Mouse (Mus musculus) embryonic facial prominence, embryonic 13.5 days (tissue): Measurements from ENCODE around the gene Hspa4. TPM values are rescaled to one million over a fixed set of nuclear protein-coding genes. Genes with fewer than 3 reads are reported as not detected.

Experiments used
- ATAC-seq: fragments of 200-750 bp; cut with Nextera tagmentation; 2 replicates; pipeline ENCODE4 v1.8.0; 2017; ENCODE audit warnings: low read depth; ENCODE audit not compliant: insufficient number of reproducible peaks, insufficient read depth, low FRiP score, low TSS enrichment
- H3K27ac ChIP-seq: fragments of 300-500 bp; sonication (generic); 2 replicates; pipeline ENCODE4 v1.5.1; 2015; ENCODE audit warnings: moderate library complexity, mild to moderate bottlenecking, inconsistent platforms
- H3K27me3 ChIP-seq: fragments of 300-500 bp; sonication (generic); 2 replicates; pipeline ENCODE4 v1.6.1; 2015; ENCODE audit warnings: mild to moderate bottlenecking, inconsistent platforms
- H3K36me3 ChIP-seq: fragments of 300-500 bp; sonication (generic); 2 replicates; pipeline ENCODE4 v1.6.1; 2015; ENCODE audit warnings: mild to moderate bottlenecking, inconsistent platforms
- H3K4me1 ChIP-seq: fragments of 300-500 bp; sonication (generic); 2 replicates; pipeline ENCODE4 v1.6.1; 2015; ENCODE audit warnings: inconsistent platforms
- H3K4me2 ChIP-seq: fragments of 300-500 bp; sonication (generic); 2 replicates; pipeline ENCODE4 v1.6.1; 2015; ENCODE audit warnings: moderate library complexity, mild to moderate bottlenecking, inconsistent platforms
- H3K4me3 ChIP-seq: fragments of 300-500 bp; sonication (generic); 2 replicates; pipeline ENCODE4 v1.5.1; 2015; ENCODE audit warnings: mild to moderate bottlenecking, inconsistent platforms
- H3K9ac ChIP-seq: fragments of 300-500 bp; sonication (generic); 2 replicates; pipeline ENCODE4 v1.6.1; 2015; ENCODE audit warnings: mild to moderate bottlenecking, inconsistent platforms
- H3K9me3 ChIP-seq: fragments of 300-500 bp; sonication (generic); 2 replicates; pipeline ENCODE4 v1.6.1; 2016; ENCODE audit warnings: inconsistent platforms
- WGBS: fragments of 180-500 bp; shearing (Covaris S2); methylation state at CpG from one replicate; pipeline ENCODE4 v1.1.7; 2015; ENCODE audit warnings: mixed read lengths; 5-methylcytosine and 5-hydroxymethylcytosine counted together
- polyA plus RNA-seq: library from polyadenylated mRNA; unstranded; fragments of >200 nt; fragmentation: Nextera tagmentation; extraction: Ambion mirVana; gene quantifications from 2 replicates; pipeline ENCODE4 v1.2.1, GENCODE M21; 2015

The Hspa4 gene
- polyA plus RNA-seq, 1 experiment from 2014 or later: 84.4 TPM

- Histone ChIP-seq H3K27me3 (no peaks in the 10 kb centered on the region), H3K4me3 (no peak overlapping the region), H3K9me3 (no peaks in the 10 kb centered on the region), H3K9ac (no peak overlapping the region), H3K4me1 (no peaks in the 10 kb centered on the region), H3K27ac (no peak overlapping the region), H3K36me3 (peaks cover 82% of the 10 kb centered on the region), H3K4me2 (no peak overlapping the region)
- no peak for ATAC-seq
- WGBS: 88% methylated on average over 5 of the region's 5 CpGs
Measured at GRCm38 (mm10) chr11:53273313-53273712, 26.9 kb downstream of the Hspa4 start.

DNA sequence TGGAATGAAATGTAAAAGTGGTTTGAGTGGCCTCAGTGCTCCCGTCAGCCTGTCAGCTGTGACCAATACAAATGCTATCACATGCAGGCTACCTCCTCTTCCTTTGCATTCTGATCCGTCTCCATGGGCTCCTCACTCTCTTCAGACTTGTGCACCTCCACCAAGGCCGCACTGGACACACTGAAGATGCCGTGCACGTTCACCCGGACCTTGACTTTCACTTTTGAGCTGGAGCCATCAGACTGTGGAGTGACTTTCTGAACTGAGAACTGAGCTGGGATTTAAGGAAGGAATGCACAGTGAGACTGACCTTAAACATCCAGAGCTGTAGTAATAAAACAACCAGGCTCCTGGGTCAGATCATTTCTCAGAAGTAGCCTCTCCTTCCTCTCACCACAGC lies 30.7 kb downstream of the Hspa4 start:
- H3K36me3 ChIP-seq: peaks cover 98% of the 10 kb centered on the region
- no peaks in the 10 kb centered on the region for H3K4me1 ChIP-seq
- 94% methylated on average over 6 of the region's 6 CpGs for WGBS
- no peak for ATAC-seq
- H3K9ac ChIP-seq: no peak overlapping the region
- no peaks in the 10 kb centered on the region for H3K9me3 ChIP-seq
- H3K27me3 ChIP-seq: no peaks in the 10 kb centered on the region
- H3K4me2 ChIP-seq: no peak overlapping the region
- no peak overlapping the region for H3K4me3 ChIP-seq
- no peak overlapping the region for H3K27ac ChIP-seq

GRCm38 (mm10) chr11:53260556-53260955 lies 39.7 kb downstream of the Hspa4 start:
- Histone ChIP-seq H3K27me3 (no peaks in the 10 kb centered on the region), H3K4me2 (no peak overlapping the region), H3K27ac (no peak overlapping the region), H3K9ac (no peak overlapping the region), H3K36me3 (peaks cover 55% of the 10 kb centered on the region), H3K4me1 (no peaks in the 10 kb centered on the region), H3K4me3 (no peak overlapping the region), H3K9me3 (no peaks in the 10 kb centered on the region)
- WGBS: 86% methylated on average over 5 of the region's 5 CpGs
- no peak for ATAC-seq

DNA sequence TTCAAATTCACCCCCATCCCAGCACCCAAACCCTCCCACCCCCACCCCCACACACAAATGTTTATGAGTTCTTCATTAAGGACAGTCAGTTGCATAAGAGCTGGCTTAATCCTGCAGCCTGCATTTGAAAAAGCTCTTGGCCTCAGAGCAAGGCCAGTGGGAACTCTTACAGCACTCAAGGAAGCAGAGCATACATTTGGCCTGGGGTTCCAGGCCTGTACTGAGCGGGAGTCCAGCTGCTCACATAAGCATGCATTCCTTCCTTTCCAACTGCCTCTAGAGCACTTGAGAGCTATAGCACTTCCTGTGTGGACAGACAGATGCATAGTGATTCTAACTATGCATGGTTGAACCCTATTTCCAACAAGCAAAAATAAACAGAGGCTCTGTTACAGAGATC lies 40.2 kb downstream of the Hspa4 start:
- no peak for ATAC-seq
- Histone ChIP-seq H3K4me2 (no peak overlapping the region), H3K4me1 (no peaks in the 10 kb centered on the region), H3K27ac (no peak overlapping the region), H3K36me3 (peaks cover 50% of the 10 kb centered on the region), H3K9ac (no peak overlapping the region), H3K27me3 (no peaks in the 10 kb centered on the region), H3K9me3 (no peaks in the 10 kb centered on the region), H3K4me3 (no peak overlapping the region)
- WGBS: 97% methylated on average over 1 of the region's 1 CpGs

DNA sequence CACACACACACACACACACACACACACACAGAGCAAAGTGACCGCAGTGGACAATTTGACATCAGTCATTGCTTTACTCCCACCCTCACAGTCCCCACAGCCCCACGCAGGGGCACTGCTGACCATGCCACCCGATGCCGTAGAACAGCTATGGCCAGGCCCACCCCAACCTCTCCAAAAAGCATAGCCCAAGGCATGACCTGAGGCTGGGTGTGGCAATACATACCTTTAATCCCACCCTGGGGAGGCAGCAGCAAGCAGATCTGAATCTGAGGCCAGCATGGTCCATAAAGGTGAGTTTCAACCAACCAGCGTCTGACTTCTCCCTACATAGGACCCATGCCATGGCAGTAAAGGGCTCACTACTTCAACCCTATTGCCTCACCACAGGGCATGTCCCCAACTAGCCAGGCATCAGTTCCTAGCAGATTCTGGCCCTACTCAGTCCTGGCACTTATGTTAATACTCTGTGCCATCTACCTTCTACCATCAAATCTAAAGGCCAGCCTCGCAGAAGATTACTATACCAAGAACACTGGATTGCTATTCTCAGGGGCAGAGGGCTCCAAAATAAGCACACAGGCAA lies 41.1 kb downstream of the Hspa4 start:
- Histone ChIP-seq H3K4me1 (no peaks in the 10 kb centered on the region), H3K36me3 (peaks cover 44% of the 10 kb centered on the region), H3K27ac (no peak overlapping the region), H3K4me3 (no peak overlapping the region), H3K9me3 (no peaks in the 10 kb centered on the region), H3K4me2 (no peak overlapping the region), H3K9ac (no peak overlapping the region), H3K27me3 (no peaks in the 10 kb centered on the region)
- no peak for ATAC-seq
- 88% methylated on average over 6 of the region's 6 CpGs for WGBS

GRCm38 (mm10) chr11:53256914-53257313 lies 43.3 kb downstream of the Hspa4 start:
- no peaks in the 10 kb centered on the region for H3K9me3 ChIP-seq
- H3K4me2 ChIP-seq: no peak overlapping the region
- WGBS: 79% methylated on average over 2 of the region's 2 CpGs
- H3K4me3 ChIP-seq: no peak overlapping the region
- H3K27ac ChIP-seq: no peak overlapping the region
- no peak overlapping the region for H3K9ac ChIP-seq
- ATAC-seq: no peak
- peaks cover 26% of the 10 kb centered on the region for H3K36me3 ChIP-seq
- H3K27me3 ChIP-seq: no peaks in the 10 kb centered on the region
- H3K4me1 ChIP-seq: no peaks in the 10 kb centered on the region

- Histone ChIP-seq H3K4me1 (no peaks in the 10 kb centered on the region), H3K27ac (no peak overlapping the region), H3K9ac (no peak overlapping the region), H3K4me3 (no peak overlapping the region), H3K9me3 (no peaks in the 10 kb centered on the region), H3K36me3 (peaks cover 7% of the 10 kb centered on the region; the same call in 1 of the 2 replicates), H3K27me3 (no peaks in the 10 kb centered on the region), H3K4me2 (no peak overlapping the region)
- WGBS: 40% methylated on average over 7 of the region's 7 CpGs
- ATAC-seq: no peak
Measured at GRCm38 (mm10) chr11:53254926-53255325, 45.3 kb downstream of the Hspa4 start.

DNA sequence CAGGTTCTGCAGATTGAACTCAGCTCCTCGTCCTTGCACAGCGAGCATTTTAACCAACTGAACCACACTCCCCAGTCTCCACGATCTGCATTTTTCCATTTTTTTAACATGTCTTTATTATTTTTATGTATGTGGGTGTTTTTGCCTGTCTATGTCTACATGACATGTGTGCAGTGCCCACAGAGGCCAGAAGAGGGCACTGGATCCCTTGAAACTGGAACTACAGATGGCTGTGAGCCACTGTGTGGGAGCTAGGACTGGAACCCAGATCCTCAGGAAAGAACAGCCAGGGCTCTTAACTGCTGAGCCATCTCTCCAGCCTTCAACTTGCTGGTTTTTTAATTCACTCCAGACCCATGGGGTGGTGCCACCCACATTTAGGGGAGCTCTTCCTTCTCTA lies 45.8 kb downstream of the Hspa4 start:
- H3K27ac ChIP-seq: no peak overlapping the region
- peaks cover 7% of the 10 kb centered on the region; the same call in 1 of the 2 replicates for H3K36me3 ChIP-seq
- no peak overlapping the region for H3K4me3 ChIP-seq
- H3K27me3 ChIP-seq: no peaks in the 10 kb centered on the region
- no peak overlapping the region for H3K9ac ChIP-seq
- 82% methylated on average over 3 of the region's 3 CpGs for WGBS
- no peak for ATAC-seq
- no peaks in the 10 kb centered on the region for H3K9me3 ChIP-seq
- H3K4me2 ChIP-seq: no peak overlapping the region
- no peaks in the 10 kb centered on the region for H3K4me1 ChIP-seq

GRCm38 (mm10) chr11:53252186-53253119 lies 47.8 kb downstream of the Hspa4 start:
- no peaks in the 10 kb centered on the region for H3K4me1 ChIP-seq
- H3K27me3 ChIP-seq: no peaks in the 10 kb centered on the region
- H3K9ac ChIP-seq: no peak overlapping the region
- no peak overlapping the region for H3K4me3 ChIP-seq
- H3K27ac ChIP-seq: no peak overlapping the region
- H3K9me3 ChIP-seq: no peaks in the 10 kb centered on the region
- H3K4me2 ChIP-seq: no peak overlapping the region
- no peak for ATAC-seq
- peaks cover 7% of the 10 kb centered on the region; the same call in 1 of the 2 replicates for H3K36me3 ChIP-seq
- 78% methylated on average over 12 of the region's 12 CpGs for WGBS

GRCm38 (mm10) chr11:53250796-53251195 lies 49.5 kb downstream of the Hspa4 start:
- no peak overlapping the region for H3K9ac ChIP-seq
- no peaks in the 10 kb centered on the region for H3K4me1 ChIP-seq
- H3K27ac ChIP-seq: no peak overlapping the region
- H3K9me3 ChIP-seq: no peaks in the 10 kb centered on the region
- 77% methylated on average over 14 of the region's 14 CpGs for WGBS
- no peak for ATAC-seq
- H3K36me3 ChIP-seq: 0 out of 2 replicates have a peak, but pooled peaks cover 3% of the 10 kb centered on the region
- no peaks in the 10 kb centered on the region for H3K27me3 ChIP-seq
- H3K4me2 ChIP-seq: no peak overlapping the region
- no peak overlapping the region for H3K4me3 ChIP-seq

DNA sequence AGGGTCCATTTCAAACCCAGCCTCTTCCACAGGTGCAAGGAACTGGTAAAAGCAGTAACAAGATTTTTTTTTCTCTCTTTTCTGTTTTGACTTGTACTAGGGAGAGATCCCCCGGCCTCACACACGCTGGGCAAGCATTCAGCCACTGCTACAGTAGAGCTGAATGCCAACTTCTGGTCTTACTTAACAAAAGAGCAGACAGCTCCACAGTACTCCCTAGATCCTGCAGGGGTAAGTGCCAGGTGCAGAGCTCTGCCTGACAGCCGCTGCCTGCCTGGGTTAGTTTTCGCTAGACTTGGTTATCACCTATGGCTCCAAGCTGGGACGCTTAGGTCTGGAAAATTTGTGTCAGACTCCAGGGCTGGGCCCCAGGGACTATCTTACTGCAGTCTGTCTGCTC lies 50.6 kb downstream of the Hspa4 start:
- Histone ChIP-seq H3K36me3 (0 out of 2 replicates have a peak, but pooled peaks cover 3% of the 10 kb centered on the region), H3K4me3 (no peak overlapping the region), H3K27ac (no peak overlapping the region), H3K9me3 (no peaks in the 10 kb centered on the region), H3K9ac (no peak overlapping the region), H3K4me2 (no peak overlapping the region), H3K27me3 (no peaks in the 10 kb centered on the region), H3K4me1 (no peaks in the 10 kb centered on the region)
- WGBS: 73% methylated on average over 5 of the region's 5 CpGs
- ATAC-seq: no peak

DNA sequence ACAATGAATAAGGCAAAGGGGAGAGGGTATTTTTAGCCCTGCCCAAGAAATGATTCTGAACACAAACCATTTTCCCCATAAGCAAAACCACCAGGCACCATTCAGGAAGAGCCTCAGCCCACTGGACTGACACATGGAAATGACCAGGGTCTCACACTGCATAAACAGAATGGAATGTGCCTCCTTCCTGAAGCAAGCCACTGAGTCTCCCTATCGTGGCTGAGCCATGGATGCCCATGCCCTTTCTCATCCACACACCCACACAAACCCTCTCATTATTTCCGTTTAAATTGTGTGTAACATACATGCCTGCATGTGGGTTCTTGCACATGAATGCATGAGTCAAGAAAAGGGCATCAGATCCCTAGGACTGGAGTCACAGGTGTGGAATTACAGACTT lies 54.7 kb downstream of the Hspa4 start:
- H3K27me3 ChIP-seq: no peaks in the 10 kb centered on the region
- H3K9me3 ChIP-seq: no peaks in the 10 kb centered on the region
- H3K4me1 ChIP-seq: no peaks in the 10 kb centered on the region
- no peak overlapping the region for H3K9ac ChIP-seq
- H3K36me3 ChIP-seq: no peaks in the 10 kb centered on the region
- H3K27ac ChIP-seq: no peak overlapping the region
- 69% methylated on average over 2 of the region's 2 CpGs for WGBS
- no peak overlapping the region for H3K4me2 ChIP-seq
- no peak overlapping the region for H3K4me3 ChIP-seq
- no peak for ATAC-seq
